Mouse (Mus musculus) erythroblast, embryonic 14.5 days (primary cell): ENCODE results near the gene Itch.

ENCODE experiments used
- GATA1 ChIP-seq: IDR thresholded peaks from 2 replicates; pipeline ENCODE4 v1.6.1; 2012; ENCODE audit warnings: low read length, inconsistent platforms, mixed read lengths
- TAL1 ChIP-seq: IDR thresholded peaks from 3 replicates; pipeline ENCODE4 v1.6.1; 2012; ENCODE audit warnings: low read length, inconsistent platforms, mixed read lengths

- TF ChIP-seq TAL1: no peak
- no peak for TF ChIP-seq GATA1
Observed at GRCm38 (mm10) chr2:155091743-155092075, 41.6 kb upstream of the Itch start.
